Mouse (Mus musculus) cerebellum, adult 11-12 months (tissue): ENCODE results near the gene Iqgap3.

Experiments used
- DNase-seq: peaks from one replicate; pipeline ENCODE4 v3.0.0; 2022

Iqgap3 gene

DNA sequence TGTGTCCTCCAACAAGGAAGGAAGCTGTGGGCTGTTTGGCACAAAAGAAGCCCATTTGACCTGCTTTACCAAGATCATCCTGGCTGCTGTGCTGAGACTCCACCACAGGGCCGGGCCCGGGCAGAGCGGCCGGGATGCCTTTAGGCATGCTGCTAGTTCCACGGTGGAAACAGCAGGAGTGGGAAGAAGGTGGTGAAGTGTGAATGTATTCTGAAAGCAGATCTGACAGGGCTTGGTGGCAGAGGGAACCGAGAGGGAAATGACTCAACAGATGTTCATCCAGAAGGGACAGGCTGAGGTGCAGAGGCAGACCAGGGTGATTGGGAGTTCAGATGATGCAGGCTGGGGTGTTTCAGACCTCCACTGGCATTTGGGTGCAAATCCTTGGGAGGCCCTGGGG is 15.9 kb downstream of the Iqgap3 start:
- no peak for DNase-seq

DNA sequence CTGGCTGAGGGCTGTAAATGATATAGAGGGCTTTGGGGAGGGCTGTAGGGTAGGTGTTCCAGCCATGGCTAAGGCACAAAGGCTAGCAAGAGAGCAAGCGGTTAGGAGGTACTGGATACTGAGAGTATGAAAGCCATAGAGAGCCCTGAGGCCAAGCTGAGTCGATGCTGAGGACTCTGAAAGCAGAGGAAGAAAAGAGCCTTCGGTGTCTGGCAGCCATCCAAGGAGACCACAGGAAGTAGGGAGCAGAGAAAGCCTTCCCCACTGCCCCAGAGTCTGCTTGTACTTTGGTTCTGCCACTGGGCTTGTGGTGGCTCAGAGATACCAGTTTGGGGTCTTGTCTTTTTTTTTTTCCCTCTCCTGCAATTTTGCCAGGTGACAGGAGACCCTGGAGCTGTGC is 18.5 kb downstream of the Iqgap3 start:
- no peak for DNase-seq

DNA sequence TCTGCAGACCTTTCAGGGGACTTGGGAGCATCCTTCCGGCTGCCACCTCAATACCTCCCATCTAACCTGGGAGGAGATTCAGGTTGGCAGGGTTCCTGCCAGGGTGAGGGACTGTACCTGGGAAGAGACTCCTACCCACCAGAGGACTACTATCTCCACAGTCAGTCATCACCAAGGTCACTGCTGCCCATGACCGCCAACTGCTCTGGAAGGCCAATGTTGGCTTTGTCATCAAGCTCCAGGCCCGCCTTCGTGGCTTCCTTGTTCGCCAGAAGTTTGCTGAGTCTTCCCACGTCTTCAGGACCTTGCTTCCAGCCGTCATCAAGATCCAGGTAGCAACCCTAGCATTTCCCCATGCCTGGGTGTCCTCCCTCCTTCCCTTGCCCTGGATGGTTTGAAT is 20.0 kb downstream of the Iqgap3 start:
- no peak for DNase-seq

GRCm38 (mm10) chr3:88102196-88102595 is 20.4 kb downstream of the Iqgap3 start:
- DNase-seq, result no peak

DNA sequence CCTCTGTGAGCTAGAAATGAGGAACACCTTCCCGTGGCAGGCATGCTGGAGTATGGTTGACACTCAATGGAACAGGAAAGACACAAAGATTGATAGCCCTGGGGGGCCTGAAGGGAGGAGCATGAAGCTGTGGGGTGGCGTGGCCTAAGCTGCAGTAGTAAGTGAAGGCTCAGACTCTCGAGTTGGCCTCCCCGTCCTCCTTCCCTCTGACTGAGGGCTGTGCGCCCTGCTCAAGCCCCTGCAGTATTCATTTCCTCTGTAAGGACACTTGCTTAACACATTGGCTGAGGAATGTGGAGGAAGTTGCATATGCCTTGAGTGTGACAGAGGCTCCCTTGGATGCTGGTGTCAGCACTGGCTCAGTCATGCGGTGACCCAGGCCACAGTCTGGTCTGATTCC is 20.8 kb downstream of the Iqgap3 start:
- DNase-seq, result no peak

DNA sequence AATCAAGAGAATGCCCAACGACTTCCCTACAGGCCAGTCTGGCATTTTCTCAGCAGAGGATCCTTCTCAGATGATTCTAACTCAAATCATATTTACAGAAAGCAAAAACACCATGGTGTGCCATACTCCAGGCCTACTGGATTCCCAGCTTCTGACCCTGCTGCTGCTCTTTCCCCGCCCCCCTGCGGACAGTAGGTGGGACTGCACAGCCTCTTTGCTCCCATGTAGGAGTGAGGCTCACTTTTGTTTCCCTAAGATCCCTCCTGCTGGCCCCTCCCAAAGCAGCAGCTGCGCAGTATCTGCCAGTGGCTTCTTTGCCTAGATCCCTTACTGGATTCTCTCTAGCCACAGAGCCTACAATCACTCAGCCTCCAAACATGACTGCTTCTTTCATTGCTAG is 24.4 kb downstream of the Iqgap3 start:
- DNase-seq, result no peak

- no peak for DNase-seq
Measured at GRCm38 (mm10) chr3:88109126-88109525, 27.4 kb downstream of the Iqgap3 start.

DNA sequence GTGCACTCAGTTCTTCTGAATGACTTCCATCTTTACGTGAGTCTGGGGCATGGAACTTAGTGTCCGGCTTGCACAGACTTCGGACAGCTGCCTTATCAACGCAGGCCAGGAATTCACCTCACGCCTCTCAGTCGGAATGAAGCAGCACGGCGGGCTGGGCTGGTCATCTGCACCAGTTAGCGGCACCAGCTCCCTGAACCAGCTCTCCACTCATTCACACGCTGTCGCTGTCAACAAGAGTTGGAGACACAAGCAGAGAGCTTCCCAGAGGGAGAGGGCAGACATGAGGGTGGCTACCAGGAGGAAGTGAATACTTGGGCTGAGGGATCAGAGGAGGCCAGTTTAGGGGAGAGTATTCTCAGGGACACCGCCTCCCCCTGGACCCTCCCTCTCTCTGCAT is 32.6 kb downstream of the Iqgap3 start:
- no peak for DNase-seq

DNA sequence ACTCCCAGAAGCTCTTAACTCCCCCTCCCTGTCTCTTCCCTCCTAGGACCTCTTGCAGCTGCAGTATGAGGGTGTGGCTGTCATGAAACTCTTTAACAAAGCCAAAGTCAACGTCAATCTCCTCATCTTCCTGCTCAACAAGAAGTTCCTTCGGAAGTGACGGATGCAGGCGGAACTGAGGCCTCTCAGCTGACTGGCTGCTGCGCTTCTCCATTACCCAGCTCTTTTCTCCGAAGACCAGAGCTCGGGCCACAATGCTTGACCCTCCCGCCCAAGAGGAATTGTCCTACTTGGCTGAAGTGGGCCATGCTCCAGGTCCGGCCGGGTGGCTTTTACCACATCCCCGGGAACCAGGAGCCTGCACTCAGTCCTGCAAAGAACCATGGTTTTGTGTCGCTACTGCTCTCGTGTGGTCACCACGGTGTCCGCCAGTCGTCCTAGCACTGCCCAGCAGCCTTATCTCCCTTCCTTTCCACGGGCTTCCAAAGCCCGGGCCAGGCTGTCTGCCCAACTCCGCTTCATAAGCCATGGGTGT is 38.4 kb downstream of the Iqgap3 start:
- DNase-seq, result no peak

DNA sequence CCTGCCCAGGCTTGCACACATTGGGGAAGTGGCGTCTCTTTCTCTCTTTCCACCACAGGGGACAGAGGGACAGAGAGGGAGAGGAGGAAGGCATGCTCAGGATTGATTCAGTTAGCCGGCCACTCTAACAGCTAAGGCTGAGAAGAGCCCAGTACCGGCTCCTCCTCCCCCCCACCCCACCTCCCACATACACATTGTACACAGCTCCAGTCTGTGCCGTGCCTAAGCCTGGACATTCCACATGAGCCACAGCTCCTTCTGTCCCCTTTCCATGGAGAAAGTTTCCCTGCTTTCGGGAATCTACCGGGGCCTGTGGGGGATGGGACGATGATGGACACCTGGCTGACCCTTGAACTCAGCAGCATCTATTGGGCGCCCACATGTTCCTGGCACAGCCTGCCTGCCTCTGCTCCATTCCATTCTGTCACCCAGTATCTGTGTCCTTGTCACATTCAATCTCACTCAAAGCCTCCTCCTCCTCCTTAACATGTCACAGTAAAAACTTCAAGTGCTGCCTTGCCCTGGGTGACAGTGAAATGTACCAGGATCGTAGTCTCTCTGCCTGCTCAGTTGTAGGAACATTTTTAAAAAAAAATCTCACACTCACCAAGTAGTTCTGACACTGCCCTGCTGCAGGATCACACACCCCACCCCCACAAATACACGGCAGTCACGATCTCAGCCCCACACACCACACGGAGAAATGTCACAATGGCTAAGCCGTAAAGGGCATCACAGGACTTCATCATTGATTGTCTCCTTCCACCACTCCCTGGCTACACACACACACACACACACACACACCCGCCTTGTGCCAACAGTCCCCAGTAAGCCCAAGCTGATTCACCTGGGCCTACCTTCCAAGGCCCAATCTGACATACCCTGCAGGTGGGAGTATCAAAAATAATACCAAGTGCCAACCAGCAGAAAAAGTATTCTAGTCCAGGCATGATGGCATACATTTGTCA is 39.7 kb downstream of the Iqgap3 start:
- no peak for DNase-seq

GRCm38 (mm10) chr3:88125195-88125594 is 43.4 kb downstream of the Iqgap3 start:
- DNase-seq, result no peak

- DNase-seq, result no peak
Measured at GRCm38 (mm10) chr3:88126181-88126580, 44.4 kb downstream of the Iqgap3 start.

- no peak for DNase-seq
Measured at GRCm38 (mm10) chr3:88127636-88128035, 45.9 kb downstream of the Iqgap3 start.

- no peak for DNase-seq
Measured at GRCm38 (mm10) chr3:88128056-88128455, 46.3 kb downstream of the Iqgap3 start.

GRCm38 (mm10) chr3:88129006-88129405 is 47.2 kb downstream of the Iqgap3 start:
- DNase-seq, result no peak

DNA sequence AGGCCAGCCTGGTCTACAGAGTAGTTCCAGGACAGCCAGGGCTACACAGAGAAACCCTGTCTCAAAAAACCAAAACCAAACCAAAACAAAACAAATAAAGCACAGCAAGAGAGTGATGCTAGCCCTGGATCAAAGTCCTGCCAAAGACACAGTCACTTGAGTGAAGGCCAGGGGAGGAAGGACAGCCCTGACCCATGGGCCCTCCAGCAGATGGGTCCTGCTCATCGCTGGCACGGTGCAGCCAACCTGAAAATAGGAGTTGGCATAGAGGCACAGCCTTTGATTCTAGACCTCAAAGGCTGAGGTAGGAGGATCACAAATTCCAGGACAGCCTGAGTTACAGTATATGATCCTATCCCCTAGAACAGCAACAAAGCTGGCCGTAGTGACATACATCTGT is 49.3 kb downstream of the Iqgap3 start:
- peak; percentile 84 for DNase-seq

DNA sequence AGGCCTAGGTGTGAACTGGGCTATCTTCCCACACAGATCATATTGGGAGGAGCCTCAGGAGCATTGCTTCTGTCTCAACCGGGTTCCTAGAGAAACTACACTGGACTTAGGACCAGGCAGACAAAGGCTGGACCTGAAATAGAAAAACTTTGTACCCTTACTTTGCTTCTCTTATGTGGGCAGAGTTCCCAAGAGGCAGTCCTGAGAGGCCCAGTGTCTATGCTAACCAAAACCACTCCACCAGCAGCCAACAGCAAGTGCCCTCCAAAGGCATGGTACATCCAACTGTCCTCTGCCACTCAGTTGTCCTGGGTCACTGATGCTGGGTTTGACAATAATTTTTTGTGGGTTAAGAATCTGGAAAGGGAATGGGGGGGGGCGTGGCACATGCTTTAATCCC is 50.7 kb downstream of the Iqgap3 start:
- DNase-seq, result peak; percentile 22

DNA sequence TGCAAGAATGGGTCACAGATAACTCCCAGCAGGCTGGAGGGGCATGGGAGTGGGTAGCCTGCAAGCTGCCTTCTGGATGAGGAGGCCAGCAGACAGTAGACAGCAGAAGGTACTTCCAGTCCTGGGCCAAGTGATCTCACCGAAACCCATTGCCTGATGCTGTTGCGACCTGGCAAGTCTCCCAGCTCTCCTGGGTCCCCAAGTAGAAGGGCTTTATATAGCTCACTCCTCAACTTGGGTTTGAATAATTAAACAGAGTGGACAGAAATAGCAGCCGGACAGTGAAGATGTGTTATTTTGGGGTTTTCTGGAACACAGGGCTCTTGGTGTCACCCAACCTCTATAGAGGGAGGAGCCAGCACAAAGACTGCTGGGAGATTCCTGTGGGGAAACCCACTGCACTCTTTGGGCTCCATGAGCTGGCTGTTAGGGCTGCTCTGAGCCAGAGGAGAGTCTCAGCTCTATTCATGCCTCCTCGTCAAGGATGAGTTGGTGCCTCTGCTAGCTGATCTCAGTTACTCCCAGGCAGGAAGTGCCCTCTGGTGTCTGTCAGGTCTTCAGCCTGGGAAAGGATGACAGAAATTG is 51.5 kb downstream of the Iqgap3 start:
- DNase-seq, result peak; percentile 91

- DNase-seq, result peak; percentile 44
Measured at GRCm38 (mm10) chr3:88136346-88136745, 54.6 kb downstream of the Iqgap3 start.

GRCm38 (mm10) chr3:88136945-88137494 is 55.2 kb downstream of the Iqgap3 start:
- DNase-seq, result peak; percentile 28

- DNase-seq, result no peak
Measured at GRCm38 (mm10) chr3:88137821-88138220, 56.0 kb downstream of the Iqgap3 start.

GRCm38 (mm10) chr3:88138336-88139242 is 56.8 kb downstream of the Iqgap3 start:
- peak; percentile 95 for DNase-seq
